Mouse (Mus musculus): ENCODE data around the gene Paf1.

- no peak for TF ChIP-seq CTCF (IDR thresholded peaks at IDR 0.05; ENCODE audit: borderline replicate concordance, insufficient read depth, low read length)
- TF ChIP-seq POLR2A (IDR thresholded peaks at IDR 0.05; ENCODE audit: low read depth, low read length): no peak
These were observed 32.9 kb upstream of the Paf1 start for GRCm38 (mm10) chr7:28359854-28360253.
